Mouse (Mus musculus) lung, postnatal 4 days (tissue): ENCODE measurements around the gene Acvr2b.

Experiments used
- DNase-seq, 2 experiments: peaks; one replicate each; pipeline ENCODE4 v3.0.0; 2021

The Acvr2b gene

GRCm38 (mm10) chr9:119474717-119475611 is 73.0 kb downstream of the Acvr2b start:
- peak in 1 of 2 experiments; percentile 44 for DNase-seq

- DNase-seq = peak; percentile 25 to 50
Measured at GRCm38 (mm10) chr9:119477754-119478153, 75.8 kb downstream of the Acvr2b start.

- no peak for DNase-seq
Measured at GRCm38 (mm10) chr9:119478345-119478744, 76.4 kb downstream of the Acvr2b start.

GRCm38 (mm10) chr9:119479297-119479696 is 77.4 kb downstream of the Acvr2b start:
- peak in 1 of 2 experiments; percentile 43 for DNase-seq

- DNase-seq = no peak
Measured at GRCm38 (mm10) chr9:119481612-119482011, 79.7 kb downstream of the Acvr2b start.

GRCm38 (mm10) chr9:119483554-119484353 is 81.8 kb downstream of the Acvr2b start:
- DNase-seq = no peak

- no peak for DNase-seq
Measured at GRCm38 (mm10) chr9:119484420-119484819, 82.5 kb downstream of the Acvr2b start.
